Mouse (Mus musculus): Measurements from ENCODE around the gene Dnajc17. TPM values are rescaled to one million over a fixed set of nuclear protein-coding genes. Genes with fewer than 3 reads are reported as not detected.

Gene Dnajc17
- polyA plus RNA-seq, 1 experiment from 2014 or later = 19.1 TPM

DNA sequence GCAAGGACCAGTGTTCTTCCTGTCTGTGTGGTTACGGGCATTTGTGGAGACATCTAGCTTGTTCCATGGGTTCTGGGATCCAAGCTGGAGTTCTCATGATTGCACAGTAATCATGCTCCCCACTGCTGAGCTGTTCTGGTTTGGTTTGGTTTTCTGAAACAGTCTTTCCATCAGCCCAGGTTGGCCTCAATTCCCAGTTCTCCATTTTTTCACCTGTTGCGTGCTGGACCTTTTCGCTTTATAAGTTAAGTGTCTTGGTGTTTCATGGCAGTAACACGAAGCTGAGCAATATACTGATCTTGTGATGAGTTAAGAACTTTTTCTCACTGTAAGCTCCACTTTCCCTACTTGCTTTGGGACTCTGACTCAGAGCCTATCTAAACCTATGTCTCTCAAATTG lies 44.6 kb downstream of the Dnajc17 start:
- Histone ChIP-seq H3K9ac (replicated peaks; ENCODE audit: low read depth, low read length) (no peak overlapping the region), H3K27ac (ENCODE audit: low read length) (no peak overlapping the region), H3K27me3 (ENCODE audit: control insufficient read depth, insufficient read depth, low read length) (no peaks in the 10 kb centered on the region), H3K4me1 (ENCODE audit: control insufficient read depth, insufficient read depth, low read length) (no peaks in the 10 kb centered on the region), H3K4me2 (replicated peaks; ENCODE audit: low read depth, low read length) (no peak overlapping the region), H3K36me3 (ENCODE audit: control insufficient read depth, insufficient read depth, low read length) (no peaks in the 10 kb centered on the region), H3K9me3 (ENCODE audit: control insufficient read depth, low read depth, low read length) (no peaks in the 10 kb centered on the region), H3K4me3 (ENCODE audit: low read depth, low read length) (no peak overlapping the region)
- no peak for ATAC-seq (ENCODE audit: insufficient number of reproducible peaks, insufficient read depth, low FRiP score, low read depth)
- 87% methylated on average over 4 of the region's 4 CpGs for WGBS

DNA sequence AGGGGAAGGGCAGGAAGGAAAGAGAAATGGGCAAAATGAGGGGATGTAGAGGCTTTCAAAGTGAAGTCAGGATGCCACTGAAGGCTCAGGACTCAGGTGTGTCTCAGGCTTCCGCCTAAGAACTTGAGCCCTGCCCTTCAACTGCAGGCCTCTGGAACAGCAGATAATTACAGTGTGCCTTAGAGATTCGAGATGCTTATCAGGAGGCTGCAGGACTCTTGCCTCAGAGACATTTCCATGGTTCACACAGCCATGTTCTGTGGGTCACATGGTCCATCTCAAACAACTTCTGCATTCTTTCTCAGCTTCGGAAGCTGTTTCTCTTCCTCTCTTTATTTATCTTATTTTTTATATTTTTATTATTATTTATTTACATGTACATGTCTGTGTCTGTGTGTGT lies 45.5 kb downstream of the Dnajc17 start:
- Histone ChIP-seq H3K9ac (replicated peaks; ENCODE audit: low read depth, low read length) (no peak overlapping the region), H3K36me3 (ENCODE audit: control insufficient read depth, insufficient read depth, low read length) (no peaks in the 10 kb centered on the region), H3K27ac (ENCODE audit: low read length) (no peak overlapping the region), H3K4me3 (ENCODE audit: low read depth, low read length) (no peak overlapping the region), H3K27me3 (ENCODE audit: control insufficient read depth, insufficient read depth, low read length) (no peaks in the 10 kb centered on the region), H3K4me1 (ENCODE audit: control insufficient read depth, insufficient read depth, low read length) (no peaks in the 10 kb centered on the region), H3K9me3 (ENCODE audit: control insufficient read depth, low read depth, low read length) (no peaks in the 10 kb centered on the region), H3K4me2 (replicated peaks; ENCODE audit: low read depth, low read length) (no peak overlapping the region)
- WGBS = 61% methylated on average over 3 of the region's 3 CpGs
- ATAC-seq (ENCODE audit: insufficient number of reproducible peaks, insufficient read depth, low FRiP score, low read depth) = no peak

DNA sequence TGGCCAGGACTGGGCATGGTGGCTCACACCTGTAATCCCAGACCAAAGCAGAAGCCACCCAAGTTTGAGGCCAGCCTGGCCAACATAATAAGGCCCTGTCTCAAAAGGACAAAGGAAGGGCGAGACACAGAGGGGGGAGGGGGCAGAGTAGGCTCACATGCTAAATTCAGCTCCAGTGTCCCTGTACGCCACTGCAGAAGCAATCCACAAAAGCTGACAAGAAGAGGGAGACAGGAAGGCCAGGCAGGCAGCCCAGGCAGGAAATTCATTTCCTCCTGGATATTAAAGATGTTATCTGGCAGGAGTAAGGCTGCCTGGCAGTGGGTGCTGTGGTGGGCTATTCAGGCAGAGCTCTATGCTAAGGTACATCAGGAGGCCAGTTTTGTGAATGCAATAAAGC lies 47.3 kb downstream of the Dnajc17 start:
- no peak overlapping the region for H3K9ac ChIP-seq (replicated peaks; ENCODE audit: low read depth, low read length)
- H3K4me2 ChIP-seq (replicated peaks; ENCODE audit: low read depth, low read length) = no peak overlapping the region
- no peaks in the 10 kb centered on the region for H3K27me3 ChIP-seq (ENCODE audit: control insufficient read depth, insufficient read depth, low read length)
- no peak overlapping the region for H3K27ac ChIP-seq (ENCODE audit: low read length)
- H3K4me1 ChIP-seq (ENCODE audit: control insufficient read depth, insufficient read depth, low read length) = no peaks in the 10 kb centered on the region
- WGBS = 25% methylated on average over 2 of the region's 2 CpGs
- no peak for ATAC-seq (ENCODE audit: insufficient number of reproducible peaks, insufficient read depth, low FRiP score, low read depth)
- no peaks in the 10 kb centered on the region for H3K9me3 ChIP-seq (ENCODE audit: control insufficient read depth, low read depth, low read length)
- no peaks in the 10 kb centered on the region for H3K36me3 ChIP-seq (ENCODE audit: control insufficient read depth, insufficient read depth, low read length)
- no peak overlapping the region for H3K4me3 ChIP-seq (ENCODE audit: low read depth, low read length)

DNA sequence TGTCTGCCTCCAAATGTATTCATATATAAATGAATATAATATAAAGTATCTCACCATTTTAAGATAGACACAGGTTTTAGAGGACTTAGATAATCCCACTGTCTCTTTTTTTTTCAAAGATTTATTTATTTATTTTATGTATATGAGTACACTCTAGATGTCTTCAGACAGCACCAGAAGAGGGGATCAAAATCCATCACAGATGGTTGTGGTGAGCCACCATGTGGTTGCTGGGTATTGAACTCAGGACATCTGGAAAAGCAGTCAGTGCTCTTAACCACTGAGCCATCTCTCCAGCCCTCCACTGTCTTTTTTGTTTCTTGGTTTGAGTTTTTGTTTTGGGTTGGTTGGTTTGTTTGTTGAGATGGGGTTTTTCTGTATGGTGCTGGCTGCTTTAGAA lies 50.8 kb downstream of the Dnajc17 start:
- ATAC-seq (ENCODE audit: insufficient number of reproducible peaks, insufficient read depth, low FRiP score, low read depth) = no peak
- H3K9me3 ChIP-seq (ENCODE audit: control insufficient read depth, low read depth, low read length) = no peaks in the 10 kb centered on the region
- no peak overlapping the region for H3K4me3 ChIP-seq (ENCODE audit: low read depth, low read length)
- no peaks in the 10 kb centered on the region for H3K27me3 ChIP-seq (ENCODE audit: control insufficient read depth, insufficient read depth, low read length)
- H3K27ac ChIP-seq (ENCODE audit: low read length) = no peak overlapping the region
- H3K36me3 ChIP-seq (ENCODE audit: control insufficient read depth, insufficient read depth, low read length) = peaks cover 9% of the 10 kb centered on the region; the same call in 1 of the 2 replicates
- no peak overlapping the region for H3K4me2 ChIP-seq (replicated peaks; ENCODE audit: low read depth, low read length)
- H3K9ac ChIP-seq (replicated peaks; ENCODE audit: low read depth, low read length) = no peak overlapping the region
- H3K4me1 ChIP-seq (ENCODE audit: control insufficient read depth, insufficient read depth, low read length) = peaks cover 9% of the 10 kb centered on the region

DNA sequence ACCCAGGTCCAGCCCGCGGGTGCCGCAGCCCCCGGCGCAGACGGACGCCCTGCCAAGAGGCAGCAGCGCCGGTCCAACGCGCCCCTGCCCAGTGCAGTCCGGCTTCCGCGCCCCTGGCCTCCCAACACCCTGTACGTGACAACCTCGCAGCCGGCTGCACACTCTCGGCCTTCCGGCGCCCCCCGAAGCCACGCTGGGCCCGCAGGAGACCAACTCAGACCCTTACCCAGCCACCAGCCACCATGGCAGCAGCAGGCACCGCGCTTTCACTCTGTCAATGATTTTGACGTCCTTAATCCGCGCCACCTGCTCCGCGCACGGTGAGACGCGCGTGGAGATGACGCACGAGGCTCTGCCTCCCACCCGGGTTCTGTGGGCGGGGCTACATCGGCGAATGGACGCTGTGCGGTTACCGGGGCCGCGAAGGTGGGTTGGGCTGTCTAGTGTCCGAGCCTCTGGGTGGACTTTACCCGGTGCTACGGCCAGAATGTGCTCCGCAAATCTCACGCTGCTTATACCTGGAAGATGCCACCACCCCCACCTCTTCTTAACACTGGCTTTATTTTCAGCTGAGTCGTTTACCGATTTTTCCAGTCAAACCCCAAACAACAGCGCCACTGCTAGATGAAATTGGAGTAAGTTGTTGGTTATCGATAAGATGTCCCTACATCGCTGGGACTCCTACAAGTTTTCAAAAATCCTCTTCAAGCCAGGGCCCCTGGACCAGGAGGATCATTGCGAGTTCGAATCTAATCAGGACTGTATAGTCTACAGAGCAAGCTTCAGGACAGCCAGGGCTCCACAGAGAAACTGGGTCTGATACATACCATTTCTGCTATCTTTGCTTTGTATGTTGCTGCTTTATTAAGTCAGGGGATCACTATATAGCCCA lies 51.7 kb downstream of the Dnajc17 start, which contains the start of gene Rmdn3:
Gene Rmdn3 (minus strand): TSS at position 354 of the 892 bp plus-strand sequence.
- H3K27me3 ChIP-seq (ENCODE audit: control insufficient read depth, insufficient read depth, low read length) = no peaks in the 10 kb centered on the region
- H3K27ac ChIP-seq (ENCODE audit: low read length) = no peak within 1 kb of the TSS
- under 1% methylated on average over 57 of the region's 57 CpGs for WGBS
- ATAC-seq (ENCODE audit: insufficient number of reproducible peaks, insufficient read depth, low FRiP score, low read depth) = peak; percentile 86
- H3K4me1 ChIP-seq (ENCODE audit: control insufficient read depth, insufficient read depth, low read length) = peaks cover 9% of the 10 kb centered on the region
- H3K36me3 ChIP-seq (ENCODE audit: control insufficient read depth, insufficient read depth, low read length) = peaks cover 15% of the 10 kb centered on the region
- peak within 1 kb of the TSS; percentile 71 for H3K9ac ChIP-seq (replicated peaks; ENCODE audit: low read depth, low read length)
- peak within 1 kb of the TSS; percentile 97 for H3K4me2 ChIP-seq (replicated peaks; ENCODE audit: low read depth, low read length)
- peak within 1 kb of the TSS; percentile 81 for H3K4me3 ChIP-seq (ENCODE audit: low read depth, low read length)
- H3K9me3 ChIP-seq (ENCODE audit: control insufficient read depth, low read depth, low read length) = no peaks in the 10 kb centered on the region

DNA sequence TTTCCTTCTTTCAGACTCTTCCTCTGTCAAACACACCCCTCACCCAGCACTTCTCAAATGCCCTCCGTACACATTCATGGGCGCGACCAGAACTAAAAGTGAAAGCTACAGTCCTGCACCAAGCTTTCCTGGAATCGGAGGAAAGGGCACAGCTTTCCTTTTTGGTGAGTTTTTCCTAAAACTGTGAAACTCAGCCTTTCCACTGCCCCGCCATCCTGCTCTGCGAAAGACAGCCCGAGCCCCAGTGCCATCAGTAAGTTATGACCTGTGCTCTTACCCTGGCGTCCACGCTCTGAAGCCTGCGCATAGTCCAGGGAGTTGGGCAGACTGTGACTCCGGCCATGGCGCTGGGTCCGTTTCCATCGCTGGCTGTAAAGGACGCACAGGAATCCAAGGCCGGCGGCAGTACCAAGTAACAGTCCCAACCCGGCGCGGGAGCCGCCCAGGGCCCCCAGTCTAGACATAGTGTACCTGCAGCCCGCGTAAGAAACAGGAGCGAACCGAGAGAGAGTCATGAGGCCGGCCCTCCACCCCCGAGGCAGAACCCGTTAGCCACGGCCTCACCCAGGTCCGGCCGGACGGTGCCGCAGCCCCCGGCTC lies 52.4 kb downstream of the Dnajc17 start:
- Histone ChIP-seq H3K36me3 (ENCODE audit: control insufficient read depth, insufficient read depth, low read length) (peaks cover 21% of the 10 kb centered on the region), H3K4me3 (ENCODE audit: low read depth, low read length) (peak overlapping the region; percentile 81), H3K27me3 (ENCODE audit: control insufficient read depth, insufficient read depth, low read length) (no peaks in the 10 kb centered on the region), H3K4me1 (ENCODE audit: control insufficient read depth, insufficient read depth, low read length) (peaks cover 9% of the 10 kb centered on the region), H3K9me3 (ENCODE audit: control insufficient read depth, low read depth, low read length) (no peaks in the 10 kb centered on the region), H3K27ac (ENCODE audit: low read length) (no peak overlapping the region), H3K4me2 (replicated peaks; ENCODE audit: low read depth, low read length) (peak overlapping the region; percentile 97), H3K9ac (replicated peaks; ENCODE audit: low read depth, low read length) (peak overlapping the region; percentile 71)
- WGBS = 4% methylated on average over 33 of the region's 34 CpGs
- ATAC-seq (ENCODE audit: insufficient number of reproducible peaks, insufficient read depth, low FRiP score, low read depth) = 0 out of 2 replicates have a peak, but pooled peaks have one; percentile 16

DNA sequence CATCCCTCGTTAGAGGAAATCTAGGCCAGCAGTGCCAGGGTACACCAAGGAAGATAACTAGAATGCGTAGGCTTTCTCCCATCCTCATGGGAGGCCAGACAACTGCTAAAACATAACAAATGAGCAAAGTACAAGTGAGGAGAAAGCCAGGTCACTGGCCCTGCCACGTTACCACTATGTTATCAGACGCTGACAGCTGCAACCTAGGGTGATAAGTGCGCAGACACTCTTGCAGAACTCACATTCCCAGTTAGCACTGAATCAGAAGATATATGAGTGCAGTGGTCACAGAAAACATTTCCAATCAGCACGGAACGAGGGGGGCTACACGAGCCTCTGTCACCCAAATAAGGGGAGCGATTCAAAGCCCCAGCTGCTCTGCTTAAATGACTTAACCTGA lies 53.2 kb downstream of the Dnajc17 start:
- Histone ChIP-seq H3K27ac (ENCODE audit: low read length) (no peak overlapping the region), H3K4me2 (replicated peaks; ENCODE audit: low read depth, low read length) (peak overlapping the region; percentile 97; the same call in 1 of the 2 replicates), H3K9ac (replicated peaks; ENCODE audit: low read depth, low read length) (peak overlapping the region; percentile 71; the same call in 1 of the 2 replicates), H3K4me3 (ENCODE audit: low read depth, low read length) (peak overlapping the region; percentile 81; the same call in 1 of the 2 replicates), H3K4me1 (ENCODE audit: control insufficient read depth, insufficient read depth, low read length) (peaks cover 9% of the 10 kb centered on the region), H3K27me3 (ENCODE audit: control insufficient read depth, insufficient read depth, low read length) (no peaks in the 10 kb centered on the region), H3K9me3 (ENCODE audit: control insufficient read depth, low read depth, low read length) (no peaks in the 10 kb centered on the region), H3K36me3 (ENCODE audit: control insufficient read depth, insufficient read depth, low read length) (peaks cover 29% of the 10 kb centered on the region)
- 69% methylated on average over 9 of the region's 9 CpGs for WGBS
- ATAC-seq (ENCODE audit: insufficient number of reproducible peaks, insufficient read depth, low FRiP score, low read depth) = no peak; the same call in 1 of the 2 replicates

DNA sequence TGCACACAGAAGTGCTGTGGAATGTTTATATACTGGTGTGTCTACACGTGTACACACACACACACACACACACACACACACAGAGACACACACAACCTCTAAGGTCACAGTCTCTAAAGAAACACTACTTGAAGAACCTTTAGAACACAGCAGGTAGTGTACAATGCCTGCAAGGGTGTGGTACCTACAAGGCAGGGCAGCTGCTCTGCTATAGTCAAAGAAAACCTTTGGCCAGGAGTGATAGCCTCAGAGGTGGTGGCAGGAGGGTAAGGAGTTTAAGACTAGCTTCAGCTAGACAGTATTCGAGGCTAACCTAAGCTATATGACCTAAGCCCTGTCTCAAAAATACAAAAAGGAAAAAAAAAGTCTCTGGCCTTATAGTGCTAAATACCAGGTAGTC lies 53.9 kb downstream of the Dnajc17 start:
- ATAC-seq (ENCODE audit: insufficient number of reproducible peaks, insufficient read depth, low FRiP score, low read depth) = no peak
- WGBS = 80% methylated on average over 2 of the region's 2 CpGs

More for the DNA sequence above, 53.9 kb downstream of the Dnajc17 start:
- no peaks in the 10 kb centered on the region for H3K9me3 ChIP-seq (ENCODE audit: control insufficient read depth, low read depth, low read length)
- H3K27me3 ChIP-seq (ENCODE audit: control insufficient read depth, insufficient read depth, low read length) = no peaks in the 10 kb centered on the region
- peaks cover 36% of the 10 kb centered on the region for H3K36me3 ChIP-seq (ENCODE audit: control insufficient read depth, insufficient read depth, low read length)
- H3K27ac ChIP-seq (ENCODE audit: low read length) = no peak overlapping the region
- no peak overlapping the region for H3K9ac ChIP-seq (replicated peaks; ENCODE audit: low read depth, low read length)
- H3K4me1 ChIP-seq (ENCODE audit: control insufficient read depth, insufficient read depth, low read length) = peaks cover 9% of the 10 kb centered on the region
- no peak overlapping the region for H3K4me2 ChIP-seq (replicated peaks; ENCODE audit: low read depth, low read length)
- H3K4me3 ChIP-seq (ENCODE audit: low read depth, low read length) = no peak overlapping the region
